Mouse (Mus musculus) heart, adult 2 months (tissue): ENCODE data around the gene Foxo1.

ENCODE experiments used
- CTCF ChIP-seq: fragments of 200-600 bp; IDR thresholded peaks from 2 replicates; pipeline ENCODE4 v1.8.1; 2022; ENCODE audit warnings: antibody characterized with exemption, mild to moderate bottlenecking, moderate library complexity
- EP300 ChIP-seq: fragments of 200-500 bp; IDR thresholded peaks from 2 replicates; pipeline ENCODE4 v1.6.1; 2011; ENCODE audit warnings: low read depth, low read length, control low read depth; ENCODE audit not compliant: insufficient read depth

DNA sequence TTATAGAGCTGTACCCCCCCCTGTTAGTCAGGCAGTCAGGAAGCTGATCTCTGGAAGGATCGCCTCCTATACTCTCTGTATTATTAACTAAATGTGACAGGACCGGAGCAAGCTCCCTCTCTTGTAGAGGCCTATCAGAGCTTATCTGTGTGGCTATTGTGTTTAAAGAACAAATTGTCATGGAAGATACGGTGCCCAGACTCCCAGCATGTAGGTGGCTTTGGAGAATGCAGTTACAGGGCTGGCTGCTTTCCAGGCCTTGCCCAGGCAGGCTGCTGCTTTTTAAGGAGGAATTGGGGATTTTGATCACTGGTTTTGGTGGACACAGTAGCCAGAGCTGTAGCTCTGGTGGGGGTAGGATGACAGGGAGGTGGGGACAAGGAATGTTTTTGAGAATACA is 74.7 kb downstream of the Foxo1 start:
- no peak for TF ChIP-seq EP300
- TF ChIP-seq CTCF, result no peak
